Mouse (Mus musculus) thymus, adult 2 months (tissue): ENCODE measurements around the gene Gen1.

Experiments used
- CTCF ChIP-seq: fragments of 200-500 bp; IDR thresholded peaks from 2 replicates; pipeline ENCODE4 v1.5.1; 2012; ENCODE audit warnings: mild to moderate bottlenecking, control low read depth, low read length, moderate library complexity, borderline replicate concordance; ENCODE audit not compliant: control insufficient read depth, poor library complexity, insufficient read depth; ENCODE audit errors: extremely low read depth
- POLR2A ChIP-seq: fragments of 200-500 bp; IDR thresholded peaks from 2 replicates; pipeline ENCODE4 v1.6.1; 2012; ENCODE audit warnings: mild to moderate bottlenecking, low read length, control low read depth, moderate library complexity; ENCODE audit not compliant: control insufficient read depth, poor library complexity, insufficient read depth; ENCODE audit errors: extremely low read depth

DNA sequence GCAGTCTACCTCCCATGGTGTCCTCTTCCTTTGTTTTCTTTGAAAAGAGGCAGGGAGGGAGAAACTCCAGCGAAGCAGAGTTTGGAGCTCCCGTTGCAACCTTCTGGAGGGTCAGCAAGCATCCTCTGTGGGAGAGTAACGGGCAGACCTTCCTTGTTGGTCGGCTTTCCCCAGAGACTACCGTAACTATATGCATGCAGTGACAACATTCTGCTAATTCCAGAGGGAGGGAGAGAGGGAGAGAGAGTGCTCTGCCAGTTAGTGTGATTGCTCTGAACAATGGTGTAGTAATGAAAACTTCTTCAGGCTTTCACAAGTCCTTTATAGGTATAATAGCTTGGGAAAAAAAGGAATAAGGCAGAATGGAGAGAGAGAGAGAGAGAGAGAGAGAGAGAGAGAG, 40.9 kb downstream of the Gen1 start:
- TF ChIP-seq POLR2A (no peak), CTCF (no peak)
